Mouse (Mus musculus) urinary bladder, postnatal 14 days (tissue): ENCODE data around the gene Olfr539.
"Not testable (repeated sequence)": the region's sequence is repeated elsewhere in the genome, so short reads cannot be mapped to it uniquely, and the experiment has no call there.

Source experiments
- DNase-seq: peaks from one replicate; pipeline ENCODE4 v3.0.0; 2021; ENCODE audit warnings: low spot score

Olfr539 gene

GRCm38 (mm10) chr7:140659630-140660029 is at the start of gene Olfr539:
Olfr539 (plus strand) TSS chr7:140659930.
- no peak for DNase-seq

DNA sequence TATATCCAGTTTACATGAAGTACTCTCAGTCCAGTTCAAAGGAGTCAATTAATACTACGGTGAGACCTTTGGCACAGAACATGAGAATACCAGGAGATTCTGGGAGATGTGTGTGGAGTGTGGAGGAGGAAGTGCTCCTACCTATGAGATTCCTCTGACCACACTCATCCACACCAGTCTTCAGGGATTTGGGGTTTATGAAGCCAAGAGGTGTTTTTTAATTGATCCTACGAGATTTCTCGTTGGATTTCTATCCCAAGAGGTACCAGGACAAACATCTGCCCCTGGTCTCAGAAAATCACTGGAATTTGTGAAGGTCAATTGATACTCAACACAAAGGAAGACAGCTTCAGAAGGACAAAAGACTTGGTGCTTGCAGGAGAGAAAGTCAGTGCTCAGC is 31.1 kb upstream of the Olfr539 start, which contains the start of gene Olfr61:
TSS of gene Olfr61 (plus strand) at position 301 of the 400 bp plus-strand sequence.
- not testable (repeated sequence) for DNase-seq

GRCm38 (mm10) chr7:140630559-140630958 is 29.2 kb upstream of the Olfr539 start:
- no peak for DNase-seq

DNA sequence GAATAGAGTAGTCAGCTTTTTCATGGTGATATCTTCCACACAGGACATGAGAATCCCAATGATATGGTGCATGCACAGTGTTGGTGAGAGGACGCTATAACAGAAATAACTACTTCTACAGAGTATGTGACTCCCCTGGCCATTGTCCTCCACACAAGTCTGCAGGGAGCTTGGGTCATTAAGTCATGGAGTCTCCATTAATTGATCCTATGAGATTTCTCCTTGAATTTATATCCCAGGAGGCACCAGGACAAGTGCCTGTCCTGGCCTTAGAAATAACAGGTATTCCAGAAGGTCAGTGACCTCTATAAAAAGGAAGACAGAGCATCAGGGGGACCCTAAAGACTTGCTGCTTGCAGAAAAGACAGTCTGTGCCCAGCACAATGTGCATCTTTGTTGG is 13.6 kb upstream of the Olfr539 start, which contains the start of gene Olfr53:
TSS of gene Olfr53 (plus strand) at position 301 of the 400 bp plus-strand sequence.
- no peak for DNase-seq

DNA sequence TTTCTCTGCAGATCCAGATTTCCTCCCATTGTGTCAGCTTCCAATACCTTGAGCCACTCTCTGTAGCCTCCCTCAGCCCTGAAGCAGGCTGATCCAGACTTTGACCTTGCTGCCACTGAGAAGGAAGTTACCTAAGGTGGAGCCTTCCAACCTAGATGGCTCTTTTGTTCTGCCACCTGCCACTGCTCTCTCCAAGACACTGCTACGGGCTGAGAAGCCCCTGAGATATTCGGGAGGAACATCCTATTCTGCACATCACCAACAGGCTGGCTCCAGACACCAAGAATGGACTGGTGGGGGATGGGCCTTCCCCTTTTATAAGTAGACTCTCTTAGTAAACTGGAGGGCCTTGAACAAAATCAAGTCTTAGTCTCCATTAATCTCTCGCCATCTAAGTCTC is 11.0 kb downstream of the Olfr539 start:
- DNase-seq, result not testable (repeated sequence)

DNA sequence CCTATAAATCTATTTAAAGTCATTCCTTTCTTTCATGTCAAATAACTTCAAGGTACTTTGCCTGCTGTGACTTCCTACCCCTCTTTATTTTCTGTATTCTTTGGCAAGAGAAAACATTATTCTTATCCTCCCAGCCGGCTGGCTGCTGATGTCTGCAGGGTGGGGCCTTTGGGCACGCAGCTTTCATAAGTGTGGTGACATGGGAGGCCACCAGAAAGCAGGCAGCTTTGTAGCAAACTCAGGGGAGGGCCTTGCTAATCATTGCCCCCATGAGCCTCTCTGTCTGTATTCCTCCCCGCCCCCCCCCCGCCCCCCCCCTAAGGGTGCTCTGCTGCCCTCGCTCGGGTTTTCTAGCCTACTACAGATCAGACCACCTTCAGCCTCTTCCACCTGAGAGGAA is 16.1 kb downstream of the Olfr539 start:
- no peak for DNase-seq

DNA sequence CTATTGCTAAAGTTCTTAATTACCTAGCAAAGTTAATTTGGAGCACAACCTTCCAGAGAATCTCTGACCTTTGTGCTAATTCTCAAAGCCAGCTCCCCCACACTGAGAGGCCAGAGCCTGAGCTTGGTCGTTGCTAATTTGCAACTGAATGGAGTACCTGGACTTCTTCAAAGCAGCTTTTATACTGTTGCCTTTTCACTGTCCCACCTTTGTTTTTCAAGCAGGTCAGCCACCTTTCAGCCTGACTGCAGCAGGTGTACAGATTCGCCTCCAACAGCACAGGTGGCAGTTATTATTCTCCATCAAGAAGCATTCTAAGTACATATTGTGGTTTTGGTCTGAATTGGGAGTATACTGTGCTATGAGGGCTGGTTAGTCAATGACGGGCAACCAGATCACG is 19.9 kb downstream of the Olfr539 start:
- not testable (repeated sequence) for DNase-seq

- DNase-seq, result no peak
Observed at GRCm38 (mm10) chr7:140681651-140682050, 21.9 kb downstream of the Olfr539 start, which contains the start of gene Olfr45. Olfr45 (plus strand) TSS chr7:140681951.

DNA sequence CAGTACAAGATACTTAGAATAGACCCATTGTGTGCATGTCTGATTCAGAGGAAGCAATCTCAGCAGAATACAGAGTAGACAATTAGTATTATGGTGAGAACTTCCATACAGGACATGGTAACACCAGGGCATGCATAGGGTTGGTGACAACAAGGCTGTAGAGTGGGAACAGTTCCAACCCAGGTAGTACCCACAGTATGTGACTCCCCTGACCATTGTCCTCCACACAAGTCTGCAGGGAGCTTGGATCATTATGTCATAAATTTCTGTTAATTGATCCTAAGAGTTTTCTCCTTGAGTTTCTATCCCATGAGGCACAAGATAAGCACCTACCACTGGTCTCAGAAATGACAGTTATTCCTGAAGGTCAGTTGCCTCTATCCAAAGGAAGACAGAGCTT is 37.2 kb downstream of the Olfr539 start, which contains the start of gene Olfr541:
TSS of gene Olfr541 (plus strand) at position 301 of the 400 bp plus-strand sequence.
- no peak for DNase-seq

DNA sequence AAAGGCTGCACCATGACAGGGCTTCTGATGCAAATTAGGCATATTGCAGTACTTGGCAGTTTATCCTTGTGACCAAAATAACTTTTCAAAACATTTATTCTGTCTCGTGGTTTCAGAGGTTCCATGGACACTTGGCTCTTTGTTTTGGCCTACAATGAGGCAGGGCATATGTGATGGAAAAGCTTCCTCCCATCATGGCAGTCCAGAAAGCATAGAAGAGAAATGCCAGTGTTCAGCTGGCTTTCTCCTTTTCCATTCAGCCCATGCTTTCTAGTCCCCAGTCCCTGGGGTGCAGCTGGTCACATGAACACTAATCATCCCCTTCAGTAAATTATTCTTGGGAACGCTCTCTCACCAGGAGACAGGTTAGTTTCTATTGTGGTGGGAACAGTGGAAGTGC is 46.6 kb downstream of the Olfr539 start:
- DNase-seq, result no peak

DNA sequence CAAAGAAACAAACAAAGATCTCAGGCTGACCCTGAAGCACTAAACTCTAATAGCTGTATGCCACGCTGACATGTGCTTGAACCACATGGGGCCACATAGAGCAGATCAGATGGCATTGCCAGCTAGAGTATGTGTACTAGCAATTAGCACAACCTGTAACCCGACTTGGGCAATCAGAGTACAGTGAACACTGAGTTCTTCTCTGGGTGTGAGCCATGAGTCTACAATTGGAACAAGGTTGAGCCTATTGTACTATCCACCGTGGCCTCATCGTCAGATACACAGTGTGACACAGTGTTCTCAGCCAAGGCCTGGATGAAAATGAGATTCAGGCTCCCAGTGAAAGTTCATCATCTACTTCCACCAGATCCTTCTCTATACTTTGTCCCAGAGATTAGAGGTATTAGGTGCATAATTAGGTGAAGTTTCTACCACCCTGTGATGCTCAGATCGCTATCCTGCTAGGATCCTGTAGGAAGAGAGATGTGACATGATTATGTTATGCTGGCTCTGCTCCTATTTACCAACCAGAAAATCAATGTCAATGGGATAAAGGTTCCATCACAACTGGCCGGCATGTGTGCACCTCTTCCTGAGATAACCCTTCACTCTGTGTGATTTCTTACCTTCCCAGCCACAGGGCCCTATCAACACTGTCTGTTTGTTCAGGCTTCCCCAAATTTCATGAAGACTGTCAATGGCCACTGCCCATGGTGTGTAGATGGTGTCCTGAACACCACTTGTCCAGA is 48.0 kb downstream of the Olfr539 start:
- no peak for DNase-seq

DNA sequence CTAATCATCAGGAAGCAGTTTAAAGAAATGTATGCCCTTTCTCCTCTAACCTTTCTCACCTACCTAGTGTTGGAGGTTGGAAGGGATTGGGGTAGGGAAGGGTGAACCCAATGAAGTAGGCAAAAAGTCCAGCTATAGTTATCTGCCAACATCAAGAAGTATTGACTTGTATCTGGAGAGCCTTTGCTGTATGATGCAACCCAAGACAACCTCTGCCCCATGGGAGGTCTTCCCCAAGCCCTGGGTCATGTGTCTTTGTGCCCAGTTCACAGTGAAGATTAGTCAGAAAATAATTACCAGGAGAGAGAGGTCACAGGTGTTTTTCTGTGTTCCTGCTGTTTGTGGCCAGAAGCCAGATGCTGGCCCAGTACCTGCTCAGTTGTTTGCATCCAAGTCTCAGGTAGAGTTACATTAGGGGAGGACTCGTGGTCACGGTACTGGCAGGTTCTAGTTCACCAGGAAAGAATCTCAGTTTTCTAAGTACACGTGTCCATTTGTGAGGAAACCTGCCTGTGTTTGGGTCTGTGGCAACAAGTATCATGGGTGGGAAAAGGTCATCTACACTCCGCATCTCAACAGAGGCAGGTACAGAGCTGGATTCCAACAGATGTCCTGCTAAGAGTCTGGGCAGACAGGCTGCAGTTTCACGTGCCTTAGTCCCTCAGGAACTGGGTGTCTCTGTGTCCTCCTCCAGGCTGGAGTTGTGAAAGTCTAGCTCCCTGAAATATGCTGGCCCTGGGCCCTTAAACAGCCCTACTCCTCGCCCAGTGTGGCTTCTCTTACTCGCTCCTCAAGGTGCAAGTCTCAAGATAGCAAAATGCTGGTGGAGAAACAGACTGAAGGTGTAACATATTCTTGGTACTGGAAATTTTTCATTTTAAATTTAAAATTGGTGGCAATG is 57.7 kb downstream of the Olfr539 start:
- DNase-seq, result no peak

DNA sequence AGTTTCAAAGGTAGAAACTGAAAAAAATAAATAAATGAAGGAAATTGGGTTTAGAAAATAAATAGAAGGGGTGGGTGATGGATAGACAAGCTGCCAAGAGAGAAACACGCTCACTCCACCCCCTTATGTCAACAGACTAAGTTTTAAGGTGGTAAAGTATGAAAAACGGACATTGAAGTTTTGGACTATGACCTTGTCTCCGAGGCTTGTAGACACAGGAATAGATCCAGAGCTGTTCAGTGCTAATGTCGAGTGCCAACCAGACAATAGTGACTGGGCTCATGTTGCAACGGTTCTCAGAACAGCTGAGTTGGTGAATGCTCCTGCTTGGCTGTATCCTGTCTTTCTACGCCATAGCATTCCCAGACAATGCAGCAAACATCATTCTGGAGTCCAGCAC is 61.4 kb downstream of the Olfr539 start:
- no peak for DNase-seq

DNA sequence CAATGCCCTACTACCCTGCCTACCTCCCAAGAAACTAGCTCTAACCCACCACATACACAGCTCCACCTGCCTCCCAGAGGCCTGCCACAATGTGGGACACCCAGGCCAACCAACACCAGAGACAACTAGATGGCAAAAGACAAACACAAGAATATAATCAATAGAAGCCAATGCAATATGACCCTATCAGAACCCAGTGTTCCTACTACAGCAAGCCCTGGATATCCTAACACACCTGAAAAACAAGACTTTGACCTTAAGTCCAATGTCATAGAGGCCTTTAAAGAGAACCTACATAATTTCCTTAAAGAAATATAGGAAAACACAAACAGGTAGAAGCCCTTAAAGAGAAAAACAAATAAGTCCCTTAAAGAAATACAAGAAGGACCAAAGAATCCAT is 65.8 kb downstream of the Olfr539 start:
- DNase-seq, result no peak
